Mouse (Mus musculus) kidney, postnatal 14 days (tissue): ENCODE measurements around the gene Bcar3.
A peak's percentile ranks its signal among the peaks of the same experiment; 100 is the strongest.

Experiments
- DNase-seq: peaks from one replicate; pipeline ENCODE4 v3.0.0; 2022; ENCODE audit warnings: mixed read lengths

Gene Bcar3

GRCm38 (mm10) chr3:122292300-122293222, 1.4 kb upstream of the Bcar3 start:
- DNase-seq, result peak; percentile 95

DNA sequence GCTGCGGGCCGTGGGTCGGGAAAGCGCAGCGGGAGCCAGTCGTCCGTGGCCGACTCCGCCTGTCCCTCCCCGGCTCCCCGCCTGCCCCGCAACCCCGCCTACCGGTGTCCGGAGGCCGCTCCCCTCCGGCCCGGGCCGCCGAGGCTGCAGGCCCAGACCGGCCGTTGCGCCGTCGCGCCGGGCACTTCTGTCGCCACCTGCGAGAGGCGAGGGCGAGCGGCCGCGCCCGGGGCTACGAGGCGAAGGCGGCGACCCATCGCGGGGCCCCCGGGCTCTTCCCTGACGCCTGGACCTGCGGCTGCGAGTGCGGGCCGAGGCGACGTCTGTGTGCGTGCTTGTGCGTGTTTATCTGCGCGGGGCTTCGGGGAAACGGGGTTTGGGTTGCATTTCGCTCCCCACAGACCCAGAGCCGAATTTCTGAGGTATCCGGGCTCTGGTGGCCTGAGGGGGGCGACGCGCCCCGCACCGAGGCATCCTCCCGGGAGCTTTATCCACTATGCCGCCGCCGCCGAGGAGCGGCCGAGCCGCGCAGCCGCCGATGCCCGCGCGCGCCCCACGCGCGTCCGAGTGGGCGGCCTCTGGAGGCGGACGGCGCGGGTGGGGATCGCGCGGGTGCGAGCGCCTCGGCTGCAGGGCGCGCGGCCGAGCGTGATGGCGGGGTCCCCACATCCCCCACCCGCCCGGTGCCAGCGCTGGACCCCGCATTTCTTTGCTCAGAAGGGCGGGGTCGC, 548 bp upstream of the Bcar3 start:
- DNase-seq, result peak; percentile 93

GRCm38 (mm10) chr3:122295511-122295910, 1.6 kb downstream of the Bcar3 start:
- DNase-seq, result peak; percentile 61

DNA sequence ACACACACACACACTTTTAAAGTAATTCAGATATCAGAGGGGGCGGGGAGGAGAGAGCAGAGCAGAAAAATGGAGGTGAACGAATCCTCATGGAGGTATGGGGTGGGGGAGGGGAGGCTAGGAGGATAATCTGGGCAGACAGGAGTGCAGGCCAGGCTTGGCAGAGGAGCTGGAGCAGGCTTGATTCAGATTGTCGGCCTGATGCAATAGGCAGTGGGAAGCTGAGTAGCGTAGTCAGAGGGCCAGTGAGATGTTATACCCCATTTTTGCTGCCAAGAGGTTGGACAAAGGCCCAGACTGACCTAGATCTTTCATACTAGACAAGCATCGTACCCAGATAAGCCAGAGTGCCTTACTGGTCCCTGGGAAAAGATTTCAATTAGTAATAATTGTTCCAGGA, 3.0 kb downstream of the Bcar3 start:
- DNase-seq, result no peak

GRCm38 (mm10) chr3:122300983-122301919, 7.3 kb downstream of the Bcar3 start:
- peak; percentile 41 for DNase-seq

GRCm38 (mm10) chr3:122304560-122304959, 10.6 kb downstream of the Bcar3 start:
- DNase-seq, result no peak

GRCm38 (mm10) chr3:122307894-122308671, 14.1 kb downstream of the Bcar3 start:
- DNase-seq, result no peak

DNA sequence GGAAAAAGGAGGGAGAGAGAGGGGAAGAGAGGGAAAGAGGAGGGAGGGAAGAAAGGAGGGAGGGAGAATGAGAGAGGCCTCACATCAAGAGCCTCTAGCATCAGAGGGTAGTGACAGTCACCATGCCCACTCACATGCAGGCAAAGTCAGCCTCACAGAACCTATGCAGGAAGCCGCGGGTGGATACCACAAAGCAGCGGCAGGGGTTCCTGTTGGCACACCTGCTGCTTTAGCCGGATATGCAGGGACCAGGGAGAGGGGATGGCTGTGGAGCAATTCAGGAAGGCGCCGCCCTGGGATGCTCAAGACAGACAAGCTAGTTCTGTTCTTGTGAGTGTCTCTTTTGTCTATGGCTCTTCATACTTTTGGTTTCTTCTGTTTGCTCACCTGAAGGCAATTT, 15.0 kb downstream of the Bcar3 start:
- DNase-seq, result no peak

- peak; percentile 88 for DNase-seq
Observed at GRCm38 (mm10) chr3:122312078-122312477, 18.1 kb downstream of the Bcar3 start.

DNA sequence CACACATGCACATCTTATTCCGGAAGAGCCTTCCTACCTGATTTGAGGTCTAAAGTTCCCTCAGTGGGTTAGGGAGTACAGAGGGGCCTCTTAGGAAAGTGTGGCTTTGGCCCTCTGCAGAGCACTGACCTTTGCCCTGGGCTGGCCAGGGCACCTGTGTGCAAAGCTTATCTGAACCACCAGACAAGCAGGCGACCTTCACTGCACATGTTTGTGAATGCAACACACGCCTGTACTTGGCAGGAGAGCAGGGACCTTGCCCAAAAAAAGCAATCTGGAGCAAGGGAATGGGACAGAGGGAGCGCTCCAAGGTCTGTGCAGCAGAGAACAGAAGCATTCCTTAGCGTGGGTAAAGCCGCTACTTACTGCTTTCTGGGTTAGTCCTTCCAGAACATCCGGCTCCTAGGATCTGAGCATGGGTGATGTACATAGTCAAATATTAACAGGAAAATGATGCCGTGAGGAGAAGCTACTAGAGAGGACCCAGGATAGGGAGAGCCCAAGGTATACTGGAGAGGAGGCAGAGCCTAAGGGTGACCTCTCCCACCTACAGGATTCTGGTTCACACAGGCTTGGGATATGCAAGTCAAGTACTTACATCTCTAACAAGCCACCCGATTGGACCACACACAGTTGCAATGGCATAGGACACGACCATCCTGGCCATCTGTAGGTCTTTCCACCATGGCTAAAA, 19.1 kb downstream of the Bcar3 start:
- DNase-seq, result peak; percentile 10

GRCm38 (mm10) chr3:122313936-122314335, 20.0 kb downstream of the Bcar3 start:
- no peak for DNase-seq

GRCm38 (mm10) chr3:122316621-122317020, 22.7 kb downstream of the Bcar3 start:
- no peak for DNase-seq

GRCm38 (mm10) chr3:122317339-122317738, 23.4 kb downstream of the Bcar3 start:
- DNase-seq, result peak; percentile 8

GRCm38 (mm10) chr3:122322226-122322625, 28.3 kb downstream of the Bcar3 start:
- peak; percentile 10 for DNase-seq

- peak; percentile 37 for DNase-seq
Observed at GRCm38 (mm10) chr3:122323841-122324240, 29.9 kb downstream of the Bcar3 start.

- DNase-seq, result no peak
Observed at GRCm38 (mm10) chr3:122324528-122324927, 30.6 kb downstream of the Bcar3 start.

GRCm38 (mm10) chr3:122330484-122330883, 36.5 kb downstream of the Bcar3 start:
- no peak for DNase-seq

DNA sequence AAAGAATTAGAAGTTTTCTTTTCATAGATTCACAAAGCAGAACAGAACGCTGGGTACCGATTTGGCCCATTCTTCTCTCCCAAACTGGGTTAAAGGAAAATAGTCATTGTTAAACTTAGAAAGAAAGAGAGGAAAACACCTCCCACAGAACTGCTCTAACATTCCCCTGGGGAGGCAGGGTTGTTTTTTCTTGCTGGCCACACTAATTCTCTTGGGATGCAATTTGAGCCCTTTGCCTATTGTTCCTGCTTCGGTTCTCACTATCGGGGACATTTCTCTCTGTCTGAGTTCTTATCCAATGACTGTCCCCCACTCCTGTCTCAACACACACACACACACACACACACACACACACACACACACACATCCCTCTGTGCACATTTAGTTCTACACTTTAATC, 39.6 kb downstream of the Bcar3 start:
- DNase-seq, result no peak

- peak; percentile 3 for DNase-seq
Observed at GRCm38 (mm10) chr3:122333902-122334301, 40.0 kb downstream of the Bcar3 start.

GRCm38 (mm10) chr3:122334375-122334774, 40.4 kb downstream of the Bcar3 start:
- DNase-seq, result no peak

DNA sequence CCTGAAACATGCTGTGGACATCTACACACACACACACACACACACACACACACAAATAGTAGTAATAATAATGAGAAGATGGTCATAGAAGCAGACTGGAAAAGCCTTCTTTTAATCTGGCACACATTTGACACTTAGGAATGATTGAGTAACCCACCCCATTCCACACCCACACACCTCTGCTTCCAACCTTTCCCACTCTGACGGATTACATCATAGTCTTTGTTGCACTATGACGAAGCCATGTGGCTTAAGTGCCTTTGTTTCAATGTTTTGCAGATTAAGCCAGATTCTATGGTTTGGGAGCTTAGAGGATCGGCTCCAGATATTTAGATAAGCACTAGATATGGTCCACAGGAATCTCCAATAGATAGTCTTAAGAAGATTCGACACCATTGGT, 42.1 kb downstream of the Bcar3 start:
- DNase-seq, result no peak
